Mouse (Mus musculus) testis, adult 2 months (tissue): ENCODE measurements around the gene Cuedc1.

Source experiments
- CTCF ChIP-seq: fragments of 200-500 bp; IDR thresholded peaks from 2 replicates; pipeline ENCODE4 v1.5.1; 2012; ENCODE audit warnings: low read depth, mild to moderate bottlenecking, inconsistent platforms, low read length, moderate library complexity; ENCODE audit not compliant: control insufficient read depth, insufficient read depth, insufficient replicate concordance
- POLR2A ChIP-seq: fragments of 200-500 bp; IDR thresholded peaks from 2 replicates; pipeline ENCODE4 v1.6.1; 2012; ENCODE audit warnings: low read depth, mild to moderate bottlenecking, inconsistent platforms, low read length, moderate library complexity; ENCODE audit not compliant: control insufficient read depth

DNA sequence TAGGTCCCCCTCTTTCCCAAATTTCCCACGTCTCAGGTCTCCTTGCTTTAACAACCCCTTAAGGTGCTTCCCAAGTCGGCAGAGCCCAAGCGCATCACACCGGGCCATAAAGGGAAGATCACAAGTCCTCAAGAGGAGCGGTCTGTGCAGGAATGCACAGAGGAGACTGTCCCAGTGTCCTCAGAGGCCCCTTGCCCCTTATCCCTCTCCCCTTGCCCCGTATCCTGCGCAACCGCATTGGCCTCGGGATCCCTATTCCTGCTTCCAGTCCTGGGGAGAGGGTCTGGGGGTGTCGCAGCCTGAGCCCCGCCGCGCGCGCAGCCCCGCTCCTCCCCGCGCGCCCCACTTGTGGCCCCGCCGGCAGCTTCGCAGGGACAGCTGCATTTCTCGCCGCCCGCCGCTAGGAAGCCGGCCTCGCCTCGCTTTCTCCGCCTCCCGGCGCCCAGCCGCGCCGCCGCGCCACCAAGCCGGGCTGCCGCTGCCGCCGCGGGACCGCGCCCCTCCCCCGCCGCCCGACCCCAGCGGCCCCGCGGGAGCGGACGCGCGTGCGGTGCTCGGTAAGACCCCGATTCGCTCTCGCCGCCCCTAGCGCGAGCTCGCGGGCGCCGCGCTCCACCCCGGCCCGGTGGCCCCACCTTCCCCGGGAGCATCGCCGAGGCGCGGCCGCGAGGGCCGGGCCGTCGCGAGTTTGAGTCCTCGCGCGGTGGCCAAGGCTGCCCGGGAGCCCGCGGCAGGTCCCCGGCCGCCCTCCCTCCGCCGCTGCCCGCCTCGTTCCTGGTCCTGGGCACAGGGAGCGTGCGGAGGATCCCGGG is 1.1 kb downstream of the Cuedc1 start:
- no peak for TF ChIP-seq CTCF
- no peak for TF ChIP-seq POLR2A
